Mouse (Mus musculus) G1E (cell line): ENCODE results near the gene Hoxa3.

Experiments used
- CTCF ChIP-seq: IDR thresholded peaks from 2 replicates; pipeline ENCODE4 v1.5.1; 2012; ENCODE audit warnings: low read depth, low read length, inconsistent platforms, mixed read lengths
- GATA1 ChIP-seq: IDR thresholded peaks from 2 replicates; pipeline ENCODE4 v1.6.1; 2012; ENCODE audit warnings: borderline replicate concordance, low read length, inconsistent platforms, mixed read lengths
- POLR2AphosphoS5 ChIP-seq: IDR thresholded peaks from 2 replicates; pipeline ENCODE4 v1.6.1; 2012; ENCODE audit warnings: low read depth, low read length, inconsistent platforms; ENCODE audit not compliant: insufficient replicate concordance

DNA sequence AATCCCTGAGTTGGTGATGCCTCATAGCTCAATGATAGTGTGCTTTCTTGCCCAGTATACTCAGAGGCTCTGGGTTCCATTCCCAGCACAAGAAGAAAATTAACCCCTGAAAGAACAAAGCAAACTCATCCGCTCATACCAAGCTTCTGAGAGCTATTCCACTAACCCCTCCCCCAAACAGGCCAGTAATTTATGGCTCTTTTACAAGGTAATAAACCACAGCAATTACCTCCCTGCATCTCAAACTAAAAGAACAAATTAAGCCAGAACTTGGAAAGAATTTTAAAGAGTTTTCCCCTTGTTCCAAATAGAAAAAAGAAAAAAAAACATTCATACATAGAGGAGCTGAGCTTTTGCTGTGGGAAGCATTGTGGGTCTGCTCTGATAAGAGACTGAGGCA, 30.3 kb downstream of the Hoxa3 start:
- TF ChIP-seq CTCF (no peak), GATA1 (no peak), POLR2AphosphoS5 (no peak)
